Mouse (Mus musculus) limb, embryonic 15.5 days (tissue): ENCODE results near the gene Ank2. TPM values are rescaled to one million over a fixed set of nuclear protein-coding genes. Genes with fewer than 3 reads are reported as not detected.

Experiments
- ATAC-seq: fragments of 200-750 bp; cut with Nextera tagmentation; 2 replicates; pipeline ENCODE4 v1.8.0; 2017; ENCODE audit warnings: low read depth, moderate TSS enrichment; ENCODE audit not compliant: insufficient number of reproducible peaks, low FRiP score, low TSS enrichment
- H3K27ac ChIP-seq: fragments of 300-500 bp; sonication (generic); 2 replicates; pipeline ENCODE4 v1.5.1; 2015; ENCODE audit warnings: moderate library complexity, mild to moderate bottlenecking, inconsistent platforms
- H3K27me3 ChIP-seq: fragments of 300-500 bp; sonication (generic); 2 replicates; pipeline ENCODE4 v1.6.1; 2015; ENCODE audit warnings: inconsistent platforms
- H3K36me3 ChIP-seq: fragments of 300-500 bp; sonication (generic); 2 replicates; pipeline ENCODE4 v1.6.1; 2015; ENCODE audit warnings: inconsistent platforms
- H3K4me1 ChIP-seq: fragments of 300-500 bp; sonication (generic); 2 replicates; pipeline ENCODE4 v1.6.1; 2015; ENCODE audit warnings: inconsistent platforms
- H3K4me2 ChIP-seq: fragments of 300-500 bp; sonication (generic); 2 replicates; pipeline ENCODE4 v1.6.1; 2015; ENCODE audit warnings: mild to moderate bottlenecking, inconsistent platforms
- H3K4me3 ChIP-seq: fragments of 300-500 bp; sonication (generic); 2 replicates; pipeline ENCODE4 v1.5.1; 2015; ENCODE audit warnings: mild to moderate bottlenecking, inconsistent platforms
- H3K9ac ChIP-seq: fragments of 300-500 bp; sonication (generic); 2 replicates; pipeline ENCODE4 v1.6.1; 2015; ENCODE audit warnings: inconsistent platforms
- H3K9me3 ChIP-seq: fragments of 300-500 bp; sonication (generic); 2 replicates; pipeline ENCODE4 v1.6.1; 2016; ENCODE audit warnings: inconsistent platforms
- WGBS: fragments of 180-500 bp; shearing (Covaris S2); methylation state at CpG from one replicate; pipeline ENCODE4 v1.1.7; 2015; 5-methylcytosine and 5-hydroxymethylcytosine counted together
- polyA plus RNA-seq: library from polyadenylated mRNA; unstranded; fragments of >200 nt; fragmentation: Nextera tagmentation; extraction: Ambion mirVana; gene quantifications from 2 replicates; pipeline ENCODE4 v1.2.1, GENCODE M21; 2015

Ank2 gene
- polyA plus RNA-seq, 1 experiment from 2014 or later, result 34.5 TPM

- ATAC-seq, result no peak
- no peak overlapping the region for H3K4me3 ChIP-seq
- H3K27ac ChIP-seq, result no peak overlapping the region
- no peaks in the 10 kb centered on the region for H3K27me3 ChIP-seq
- H3K4me2 ChIP-seq, result no peak overlapping the region
- H3K9me3 ChIP-seq, result no peaks in the 10 kb centered on the region
- H3K9ac ChIP-seq, result no peak overlapping the region
- no peaks in the 10 kb centered on the region for H3K4me1 ChIP-seq
- 78% methylated on average over 3 of the region's 3 CpGs for WGBS
- H3K36me3 ChIP-seq, result no peaks in the 10 kb centered on the region
Measured at GRCm38 (mm10) chr3:126989936-126990335, 509.2 kb downstream of the Ank2 start.

GRCm38 (mm10) chr3:126986687-126987086, 512.5 kb downstream of the Ank2 start:
- Histone ChIP-seq H3K4me1 (no peaks in the 10 kb centered on the region), H3K27ac (no peak overlapping the region), H3K4me3 (no peak overlapping the region), H3K4me2 (no peak overlapping the region), H3K9me3 (no peaks in the 10 kb centered on the region), H3K27me3 (no peaks in the 10 kb centered on the region), H3K36me3 (no peaks in the 10 kb centered on the region), H3K9ac (no peak overlapping the region)
- no peak for ATAC-seq
- 72% methylated on average over 3 of the region's 3 CpGs for WGBS

GRCm38 (mm10) chr3:126982814-126983213, 516.3 kb downstream of the Ank2 start:
- 74% methylated on average over 5 of the region's 5 CpGs for WGBS
- Histone ChIP-seq H3K9me3 (no peaks in the 10 kb centered on the region), H3K4me2 (no peak overlapping the region), H3K27me3 (no peaks in the 10 kb centered on the region), H3K27ac (no peak overlapping the region), H3K4me1 (no peaks in the 10 kb centered on the region), H3K4me3 (no peak overlapping the region), H3K9ac (no peak overlapping the region), H3K36me3 (peaks cover 4% of the 10 kb centered on the region; the same call in 1 of the 2 replicates)
- no peak for ATAC-seq

- H3K27me3 ChIP-seq, result no peaks in the 10 kb centered on the region
- H3K27ac ChIP-seq, result no peak overlapping the region
- H3K36me3 ChIP-seq, result peaks cover 4% of the 10 kb centered on the region; the same call in 1 of the 2 replicates
- H3K4me1 ChIP-seq, result no peaks in the 10 kb centered on the region
- ATAC-seq, result no peak
- H3K9ac ChIP-seq, result no peak overlapping the region
- H3K9me3 ChIP-seq, result no peaks in the 10 kb centered on the region
- H3K4me2 ChIP-seq, result no peak overlapping the region
- 89% methylated on average over 3 of the region's 3 CpGs for WGBS
- H3K4me3 ChIP-seq, result no peak overlapping the region
Measured at GRCm38 (mm10) chr3:126981163-126981562, 518.0 kb downstream of the Ank2 start.

GRCm38 (mm10) chr3:126979635-126980034, 519.5 kb downstream of the Ank2 start:
- Histone ChIP-seq H3K27me3 (no peaks in the 10 kb centered on the region), H3K27ac (no peak overlapping the region), H3K4me3 (no peak overlapping the region), H3K9me3 (no peaks in the 10 kb centered on the region), H3K4me2 (no peak overlapping the region), H3K9ac (no peak overlapping the region), H3K36me3 (peaks cover 4% of the 10 kb centered on the region; the same call in 1 of the 2 replicates), H3K4me1 (no peaks in the 10 kb centered on the region)
- 81% methylated on average over 3 of the region's 3 CpGs for WGBS
- ATAC-seq, result no peak

- no peak overlapping the region for H3K4me2 ChIP-seq
- H3K27me3 ChIP-seq, result no peaks in the 10 kb centered on the region
- H3K9me3 ChIP-seq, result no peaks in the 10 kb centered on the region
- no peak overlapping the region for H3K4me3 ChIP-seq
- H3K36me3 ChIP-seq, result peaks cover 4% of the 10 kb centered on the region; the same call in 1 of the 2 replicates
- H3K9ac ChIP-seq, result no peak overlapping the region
- ATAC-seq, result no peak
- 64% methylated on average over 11 of the region's 11 CpGs for WGBS
- no peak overlapping the region for H3K27ac ChIP-seq
- H3K4me1 ChIP-seq, result no peaks in the 10 kb centered on the region
Measured at GRCm38 (mm10) chr3:126978768-126979410, 520.3 kb downstream of the Ank2 start.

GRCm38 (mm10) chr3:126977399-126977798, 521.8 kb downstream of the Ank2 start:
- WGBS, result 81% methylated on average over 6 of the region's 6 CpGs
- Histone ChIP-seq H3K4me2 (no peak overlapping the region), H3K36me3 (peaks cover 4% of the 10 kb centered on the region; the same call in 1 of the 2 replicates), H3K4me3 (no peak overlapping the region), H3K9me3 (no peaks in the 10 kb centered on the region), H3K27me3 (no peaks in the 10 kb centered on the region), H3K27ac (no peak overlapping the region), H3K4me1 (no peaks in the 10 kb centered on the region), H3K9ac (no peak overlapping the region)
- no peak for ATAC-seq

GRCm38 (mm10) chr3:126976793-126977192, 522.4 kb downstream of the Ank2 start:
- Histone ChIP-seq H3K27ac (no peak overlapping the region), H3K4me2 (no peak overlapping the region), H3K4me1 (no peaks in the 10 kb centered on the region), H3K36me3 (peaks cover 4% of the 10 kb centered on the region; the same call in 1 of the 2 replicates), H3K4me3 (no peak overlapping the region), H3K9ac (no peak overlapping the region), H3K27me3 (no peaks in the 10 kb centered on the region), H3K9me3 (no peaks in the 10 kb centered on the region)
- 85% methylated on average over 16 of the region's 16 CpGs for WGBS
- no peak for ATAC-seq

GRCm38 (mm10) chr3:126975409-126975808, 523.7 kb downstream of the Ank2 start:
- Histone ChIP-seq H3K9me3 (no peaks in the 10 kb centered on the region), H3K27ac (no peak overlapping the region), H3K4me3 (no peak overlapping the region), H3K27me3 (no peaks in the 10 kb centered on the region), H3K9ac (no peak overlapping the region), H3K4me2 (no peak overlapping the region), H3K36me3 (no peaks in the 10 kb centered on the region), H3K4me1 (no peaks in the 10 kb centered on the region)
- ATAC-seq, result no peak
- WGBS, result 87% methylated on average over 5 of the region's 5 CpGs

GRCm38 (mm10) chr3:126973551-126973950, 525.6 kb downstream of the Ank2 start:
- no peaks in the 10 kb centered on the region for H3K27me3 ChIP-seq
- H3K4me1 ChIP-seq, result no peaks in the 10 kb centered on the region
- no peak for ATAC-seq
- no peak overlapping the region for H3K4me3 ChIP-seq
- no peak overlapping the region for H3K27ac ChIP-seq
- H3K36me3 ChIP-seq, result no peaks in the 10 kb centered on the region
- H3K4me2 ChIP-seq, result no peak overlapping the region
- WGBS, result 79% methylated on average over 2 of the region's 2 CpGs
- no peak overlapping the region for H3K9ac ChIP-seq
- H3K9me3 ChIP-seq, result no peaks in the 10 kb centered on the region

GRCm38 (mm10) chr3:126971531-126971930, 527.6 kb downstream of the Ank2 start:
- Histone ChIP-seq H3K27ac (no peak overlapping the region), H3K4me3 (no peak overlapping the region)
- ATAC-seq, result no peak

GRCm38 (mm10) chr3:126968721-126969120, 530.4 kb downstream of the Ank2 start:
- no peak overlapping the region for H3K4me2 ChIP-seq
- H3K27ac ChIP-seq, result no peak overlapping the region
- H3K27me3 ChIP-seq, result no peaks in the 10 kb centered on the region
- 71% methylated on average over 2 of the region's 2 CpGs for WGBS
- H3K4me3 ChIP-seq, result no peak overlapping the region
- ATAC-seq, result peak; percentile 58; the same call in 1 of the 2 replicates
- no peak overlapping the region for H3K9ac ChIP-seq
- no peaks in the 10 kb centered on the region for H3K9me3 ChIP-seq
- H3K4me1 ChIP-seq, result 0 out of 2 replicates have a peak, but pooled peaks cover 2% of the 10 kb centered on the region
- H3K36me3 ChIP-seq, result peaks cover 10% of the 10 kb centered on the region; the same call in 1 of the 2 replicates

More at GRCm38 (mm10) chr3:126971531-126971930, 527.6 kb downstream of the Ank2 start:
- no peaks in the 10 kb centered on the region for H3K4me1 ChIP-seq
- 92% methylated on average over 9 of the region's 9 CpGs for WGBS
- H3K36me3 ChIP-seq, result no peaks in the 10 kb centered on the region
- no peaks in the 10 kb centered on the region for H3K9me3 ChIP-seq
- no peak overlapping the region for H3K9ac ChIP-seq
- no peaks in the 10 kb centered on the region for H3K27me3 ChIP-seq
- no peak overlapping the region for H3K4me2 ChIP-seq
